Mouse (Mus musculus): ENCODE measurements around the gene Mrpl34.

Gene Mrpl34

GRCm38 (mm10) chr8:71496481-71496880 is 31.7 kb downstream of the Mrpl34 start:
- DNase-seq: peak; percentile 80

- peak; percentile 50 for DNase-seq
Measured at GRCm38 (mm10) chr8:71497077-71497645, 32.4 kb downstream of the Mrpl34 start.

- DNase-seq: peak; percentile 47
Measured at GRCm38 (mm10) chr8:71497881-71498501, 33.2 kb downstream of the Mrpl34 start.

GRCm38 (mm10) chr8:71498816-71499690 is 34.3 kb downstream of the Mrpl34 start:
- peak; percentile 24 for DNase-seq

GRCm38 (mm10) chr8:71504349-71504748 is 39.6 kb downstream of the Mrpl34 start:
- no peak for DNase-seq

GRCm38 (mm10) chr8:71505326-71505725 is 40.6 kb downstream of the Mrpl34 start:
- peak; percentile 43 for DNase-seq

- peak; percentile 78 for DNase-seq
Measured at GRCm38 (mm10) chr8:71505979-71506378, 41.2 kb downstream of the Mrpl34 start.

- peak; percentile 86 for DNase-seq
Measured at GRCm38 (mm10) chr8:71507589-71508104, 42.9 kb downstream of the Mrpl34 start.

- DNase-seq: peak; percentile 27
Measured at GRCm38 (mm10) chr8:71509316-71509715, 44.6 kb downstream of the Mrpl34 start.

GRCm38 (mm10) chr8:71511644-71512043 is 46.9 kb downstream of the Mrpl34 start, which contains the start of gene Plvap:
TSS of gene Plvap (minus strand) at chr8:71511752.
- no peak for DNase-seq

- no peak for DNase-seq
Measured at GRCm38 (mm10) chr8:71513018-71513754, 48.4 kb downstream of the Mrpl34 start.

GRCm38 (mm10) chr8:71515043-71515442 is 50.3 kb downstream of the Mrpl34 start:
- DNase-seq: no peak
